Mouse (Mus musculus): ENCODE data around the gene Ccn1. TPM values are rescaled to one million over a fixed set of nuclear protein-coding genes. Genes with fewer than 3 reads are reported as not detected.
A peak's percentile ranks its signal among the peaks of the same experiment; 100 is the strongest.

Gene Ccn1
- polyA plus RNA-seq, 1 experiment from 2014 or later = 33.1 TPM

- peaks cover 3% of the 10 kb centered on the region; the same call in 1 of the 2 replicates for H3K4me1 ChIP-seq (replicated peaks; ENCODE audit: control insufficient read depth, insufficient read depth, low read length)
- no peaks in the 10 kb centered on the region for H3K27me3 ChIP-seq (replicated peaks; ENCODE audit: control insufficient read depth, insufficient read depth, low read length)
- no peak overlapping the region for H3K9ac ChIP-seq (ENCODE audit: low read depth, low read length)
- peak overlapping the region; percentile 90; the same call in 1 of the 2 replicates for H3K4me2 ChIP-seq (replicated peaks; ENCODE audit: low read depth)
- TF ChIP-seq CTCF (IDR thresholded peaks at IDR 0.05; ENCODE audit: low read depth) = no peak
- peaks cover 8% of the 10 kb centered on the region; the same call in 1 of the 2 replicates for H3K36me3 ChIP-seq (ENCODE audit: control insufficient read depth, insufficient read depth)
- 93% methylated on average over 18 of the region's 18 CpGs for WGBS
- H3K4me3 ChIP-seq (ENCODE audit: low read depth, low read length) = no peak overlapping the region
- no peak for ATAC-seq
- no peaks in the 10 kb centered on the region for H3K9me3 ChIP-seq (ENCODE audit: control insufficient read depth)
- H3K27ac ChIP-seq (ENCODE audit: low read depth, low read length) = no peak overlapping the region
Observed at GRCm38 (mm10) chr3:145647416-145647815, 2.4 kb downstream of the Ccn1 start.

GRCm38 (mm10) chr3:145646666-145647065 is 3.1 kb downstream of the Ccn1 start:
- H3K9ac ChIP-seq (ENCODE audit: low read depth, low read length) = no peak overlapping the region
- peaks cover 3% of the 10 kb centered on the region; the same call in 1 of the 2 replicates for H3K4me1 ChIP-seq (replicated peaks; ENCODE audit: control insufficient read depth, insufficient read depth, low read length)
- no peak overlapping the region for H3K4me3 ChIP-seq (ENCODE audit: low read depth, low read length)
- no peak overlapping the region for H3K4me2 ChIP-seq (replicated peaks; ENCODE audit: low read depth)
- ATAC-seq = no peak
- H3K36me3 ChIP-seq (ENCODE audit: control insufficient read depth, insufficient read depth) = peaks cover 8% of the 10 kb centered on the region; the same call in 1 of the 2 replicates
- H3K27ac ChIP-seq (ENCODE audit: low read depth, low read length) = no peak overlapping the region
- H3K9me3 ChIP-seq (ENCODE audit: control insufficient read depth) = no peaks in the 10 kb centered on the region
- TF ChIP-seq CTCF (IDR thresholded peaks at IDR 0.05; ENCODE audit: low read depth) = no peak
- WGBS = 83% methylated on average over 2 of the region's 2 CpGs
- no peaks in the 10 kb centered on the region for H3K27me3 ChIP-seq (replicated peaks; ENCODE audit: control insufficient read depth, insufficient read depth, low read length)

GRCm38 (mm10) chr3:145646009-145646408 is 3.8 kb downstream of the Ccn1 start:
- Histone ChIP-seq H3K36me3 (ENCODE audit: control insufficient read depth, insufficient read depth) (peaks cover 8% of the 10 kb centered on the region; the same call in 1 of the 2 replicates), H3K4me3 (ENCODE audit: low read depth, low read length) (no peak overlapping the region)
- no peak for ATAC-seq

GRCm38 (mm10) chr3:145645463-145645862 is 4.3 kb downstream of the Ccn1 start:
- Histone ChIP-seq H3K36me3 (ENCODE audit: control insufficient read depth, insufficient read depth) (peaks cover 8% of the 10 kb centered on the region; the same call in 1 of the 2 replicates), H3K27me3 (replicated peaks; ENCODE audit: control insufficient read depth, insufficient read depth, low read length) (no peaks in the 10 kb centered on the region), H3K9ac (ENCODE audit: low read depth, low read length) (no peak overlapping the region), H3K4me1 (replicated peaks; ENCODE audit: control insufficient read depth, insufficient read depth, low read length) (peaks cover 3% of the 10 kb centered on the region; the same call in 1 of the 2 replicates), H3K27ac (ENCODE audit: low read depth, low read length) (no peak overlapping the region), H3K4me3 (ENCODE audit: low read depth, low read length) (no peak overlapping the region), H3K9me3 (ENCODE audit: control insufficient read depth) (no peaks in the 10 kb centered on the region), H3K4me2 (replicated peaks; ENCODE audit: low read depth) (no peak overlapping the region)
- no peak for ATAC-seq
- 67% methylated on average over 6 of the region's 6 CpGs for WGBS
- no peak for TF ChIP-seq CTCF (IDR thresholded peaks at IDR 0.05; ENCODE audit: low read depth)

More at GRCm38 (mm10) chr3:145646009-145646408, 3.8 kb downstream of the Ccn1 start:
- H3K27me3 ChIP-seq (replicated peaks; ENCODE audit: control insufficient read depth, insufficient read depth, low read length) = no peaks in the 10 kb centered on the region
- peaks cover 3% of the 10 kb centered on the region; the same call in 1 of the 2 replicates for H3K4me1 ChIP-seq (replicated peaks; ENCODE audit: control insufficient read depth, insufficient read depth, low read length)
- 69% methylated on average over 3 of the region's 3 CpGs for WGBS
- no peak overlapping the region for H3K9ac ChIP-seq (ENCODE audit: low read depth, low read length)
- TF ChIP-seq CTCF (IDR thresholded peaks at IDR 0.05; ENCODE audit: low read depth) = no peak
- no peak overlapping the region for H3K27ac ChIP-seq (ENCODE audit: low read depth, low read length)
- no peaks in the 10 kb centered on the region for H3K9me3 ChIP-seq (ENCODE audit: control insufficient read depth)
- no peak overlapping the region for H3K4me2 ChIP-seq (replicated peaks; ENCODE audit: low read depth)

GRCm38 (mm10) chr3:145642861-145643260 is 6.9 kb downstream of the Ccn1 start:
- H3K4me2 ChIP-seq (replicated peaks; ENCODE audit: low read depth) = no peak overlapping the region
- no peaks in the 10 kb centered on the region for H3K27me3 ChIP-seq (replicated peaks; ENCODE audit: control insufficient read depth, insufficient read depth, low read length)
- no peak for TF ChIP-seq CTCF (IDR thresholded peaks at IDR 0.05; ENCODE audit: low read depth)
- H3K9ac ChIP-seq (ENCODE audit: low read depth, low read length) = no peak overlapping the region
- H3K27ac ChIP-seq (ENCODE audit: low read depth, low read length) = no peak overlapping the region
- H3K4me1 ChIP-seq (replicated peaks; ENCODE audit: control insufficient read depth, insufficient read depth, low read length) = 0 out of 2 replicates have a peak, but pooled peaks cover 3% of the 10 kb centered on the region
- no peaks in the 10 kb centered on the region for H3K9me3 ChIP-seq (ENCODE audit: control insufficient read depth)
- no peak overlapping the region for H3K4me3 ChIP-seq (ENCODE audit: low read depth, low read length)
- peaks cover 8% of the 10 kb centered on the region; the same call in 1 of the 2 replicates for H3K36me3 ChIP-seq (ENCODE audit: control insufficient read depth, insufficient read depth)
- ATAC-seq = peak; percentile 43; the same call in 1 of the 2 replicates
- 60% methylated on average over 11 of the region's 11 CpGs for WGBS

GRCm38 (mm10) chr3:145641878-145642277 is 7.9 kb downstream of the Ccn1 start:
- no peak for ATAC-seq
- Histone ChIP-seq H3K9me3 (ENCODE audit: control insufficient read depth) (no peaks in the 10 kb centered on the region), H3K9ac (ENCODE audit: low read depth, low read length) (no peak overlapping the region), H3K36me3 (ENCODE audit: control insufficient read depth, insufficient read depth) (no peaks in the 10 kb centered on the region), H3K4me3 (ENCODE audit: low read depth, low read length) (no peak overlapping the region), H3K27me3 (replicated peaks; ENCODE audit: control insufficient read depth, insufficient read depth, low read length) (no peaks in the 10 kb centered on the region), H3K27ac (ENCODE audit: low read depth, low read length) (no peak overlapping the region), H3K4me2 (replicated peaks; ENCODE audit: low read depth) (no peak overlapping the region), H3K4me1 (replicated peaks; ENCODE audit: control insufficient read depth, insufficient read depth, low read length) (0 out of 2 replicates have a peak, but pooled peaks cover 3% of the 10 kb centered on the region)
- 65% methylated on average over 3 of the region's 3 CpGs for WGBS
- no peak for TF ChIP-seq CTCF (IDR thresholded peaks at IDR 0.05; ENCODE audit: low read depth)

Measured in intestine, postnatal 0 days (tissue).